Mouse (Mus musculus): ENCODE data around the gene Anln. TPM values are rescaled to one million over a fixed set of nuclear protein-coding genes. Genes with fewer than 3 reads are reported as not detected.
"Not testable (repeated sequence)": the region's sequence is repeated elsewhere in the genome, so short reads cannot be mapped to it uniquely, and the experiment has no call there.

The Anln gene
- polyA plus RNA-seq, 1 experiment = 26.1 TPM

GRCm38 (mm10) chr9:22327475-22328387 lies 61.3 kb downstream of the Anln start:
- TF ChIP-seq POLR2A (IDR thresholded peaks at IDR 0.05; ENCODE audit: borderline replicate concordance, control insufficient read depth, low read depth, low read length) (peak; percentile 68), CTCF (IDR thresholded peaks at IDR 0.05; ENCODE audit: control insufficient read depth, insufficient read depth, low read length) (peak; percentile 97)
- Histone ChIP-seq H3K4me3 (replicated peaks; ENCODE audit: control insufficient read depth, low read depth, low read length) (peak overlapping the region; percentile 74), H3K4me1 (ENCODE audit: control insufficient read depth, insufficient read depth, low read length) (peaks cover 2% of the 10 kb centered on the region; the same call in 1 of the 2 replicates), H3K27ac (ENCODE audit: control insufficient read depth, insufficient read depth, low read depth, low read length, poor library complexity) (peak overlapping the region; percentile 65)
- WGBS = 1% methylated on average over 32 of the region's 32 CpGs

GRCm38 (mm10) chr9:22327099-22327474 lies 61.9 kb downstream of the Anln start:
- TF ChIP-seq CTCF (IDR thresholded peaks at IDR 0.05; ENCODE audit: control insufficient read depth, insufficient read depth, low read length) = no peak
- no peak for TF ChIP-seq POLR2A (IDR thresholded peaks at IDR 0.05; ENCODE audit: borderline replicate concordance, control insufficient read depth, low read depth, low read length)
- WGBS = 19% methylated on average over 9 of the region's 9 CpGs
- no peak overlapping the region for H3K4me3 ChIP-seq (replicated peaks; ENCODE audit: control insufficient read depth, low read depth, low read length)
- H3K27ac ChIP-seq (ENCODE audit: control insufficient read depth, insufficient read depth, low read depth, low read length, poor library complexity) = peak overlapping the region; percentile 65; the same call in 1 of the 2 replicates
- H3K4me1 ChIP-seq (ENCODE audit: control insufficient read depth, insufficient read depth, low read length) = peaks cover 2% of the 10 kb centered on the region; the same call in 1 of the 2 replicates

DNA sequence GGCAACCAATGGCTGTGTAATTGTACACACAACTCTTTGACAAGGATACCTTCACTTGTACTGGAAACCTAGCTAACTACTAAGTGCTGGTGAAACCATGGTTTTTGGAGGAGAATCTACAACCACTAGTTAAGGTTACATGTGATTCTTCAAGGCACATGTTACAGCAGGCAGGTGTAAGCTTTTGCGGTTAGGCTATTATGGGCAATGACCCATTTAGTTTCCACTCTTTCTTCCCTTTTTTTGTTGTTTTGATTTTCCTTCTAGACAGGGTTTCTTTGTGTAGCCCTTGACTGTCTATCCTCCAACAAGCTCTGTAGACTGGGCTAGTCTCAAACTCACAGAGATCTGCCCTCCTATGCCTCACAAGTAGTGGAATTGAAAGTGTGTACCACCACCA lies 64.4 kb downstream of the Anln start:
- Histone ChIP-seq H3K4me1 (ENCODE audit: control insufficient read depth, insufficient read depth, low read length) (peaks cover 2% of the 10 kb centered on the region; the same call in 1 of the 2 replicates), H3K27ac (ENCODE audit: control insufficient read depth, insufficient read depth, low read depth, low read length, poor library complexity) (no peak overlapping the region), H3K4me3 (replicated peaks; ENCODE audit: control insufficient read depth, low read depth, low read length) (no peak overlapping the region)
- WGBS = 77% methylated on average over 1 of the region's 1 CpGs
- TF ChIP-seq POLR2A (IDR thresholded peaks at IDR 0.05; ENCODE audit: borderline replicate concordance, control insufficient read depth, low read depth, low read length) (no peak), CTCF (IDR thresholded peaks at IDR 0.05; ENCODE audit: control insufficient read depth, insufficient read depth, low read length) (no peak)

DNA sequence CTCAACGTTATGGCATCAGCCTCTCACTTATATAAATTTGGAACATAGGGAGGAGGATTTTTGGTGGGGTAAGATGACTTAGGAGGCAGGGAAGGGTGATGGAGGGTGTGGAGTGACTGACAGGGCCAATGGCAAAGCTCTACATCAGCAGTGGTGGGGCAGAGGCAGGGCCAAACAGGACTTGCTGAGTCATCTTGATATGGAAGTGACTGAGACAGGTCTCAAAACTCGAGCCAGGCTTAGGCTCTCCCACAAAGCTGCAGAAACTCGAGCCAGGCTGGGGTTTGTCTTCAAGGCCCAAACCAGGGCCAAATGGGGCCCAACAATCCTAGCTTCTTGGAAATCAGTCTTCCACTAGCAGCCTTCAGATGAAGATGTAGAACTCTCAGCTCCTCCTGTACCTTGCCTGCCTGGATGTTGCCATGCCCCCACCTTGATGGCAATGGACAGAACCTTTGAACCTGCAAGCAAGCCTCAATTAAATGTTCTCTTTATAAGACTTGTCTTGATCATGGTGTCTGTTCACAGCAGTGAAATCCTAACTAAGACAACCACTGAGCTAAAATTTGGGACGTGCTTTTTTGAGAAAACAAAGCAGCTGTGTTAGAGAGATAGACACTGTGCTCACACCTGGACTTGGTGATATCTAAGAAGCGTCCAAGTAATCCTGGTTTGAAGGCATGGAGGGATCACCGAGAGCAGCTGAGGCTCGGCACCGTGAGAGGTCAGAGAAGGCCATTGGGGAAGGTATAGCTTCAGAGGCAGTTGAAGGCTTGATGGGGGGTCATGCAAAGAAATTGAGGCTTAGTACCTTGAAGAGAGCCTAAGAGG lies 66.4 kb downstream of the Anln start:
- Histone ChIP-seq H3K4me1 (ENCODE audit: control insufficient read depth, insufficient read depth, low read length) (peaks cover 2% of the 10 kb centered on the region; the same call in 1 of the 2 replicates), H3K27ac (ENCODE audit: control insufficient read depth, insufficient read depth, low read depth, low read length, poor library complexity) (no peak overlapping the region), H3K4me3 (replicated peaks; ENCODE audit: control insufficient read depth, low read depth, low read length) (no peak overlapping the region)
- TF ChIP-seq CTCF (IDR thresholded peaks at IDR 0.05; ENCODE audit: control insufficient read depth, insufficient read depth, low read length) = no peak
- no peak for TF ChIP-seq POLR2A (IDR thresholded peaks at IDR 0.05; ENCODE audit: borderline replicate concordance, control insufficient read depth, low read depth, low read length)
- 52% methylated on average over 8 of the region's 8 CpGs for WGBS

DNA sequence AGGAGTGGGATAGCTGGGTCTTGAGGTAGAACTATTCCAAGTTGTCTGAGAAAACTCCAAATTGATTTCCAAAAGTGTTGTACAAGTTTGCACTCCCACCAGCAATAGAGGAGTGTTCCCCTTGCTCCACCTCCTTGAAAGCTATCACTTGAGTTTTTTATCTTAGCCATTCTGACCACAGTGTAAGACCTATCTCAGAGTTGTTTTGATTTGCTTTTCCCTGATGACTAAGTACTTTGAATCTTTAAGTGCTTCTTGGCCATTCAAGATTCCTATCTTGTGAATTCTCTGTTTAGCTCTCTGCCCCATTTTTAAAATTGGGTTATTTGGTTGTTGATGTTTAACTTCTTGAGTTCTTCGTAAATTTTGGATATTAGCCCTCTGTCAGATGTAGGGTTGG lies 69.9 kb downstream of the Anln start:
- no peak for TF ChIP-seq POLR2A (IDR thresholded peaks at IDR 0.05; ENCODE audit: borderline replicate concordance, control insufficient read depth, low read depth, low read length)
- TF ChIP-seq CTCF (IDR thresholded peaks at IDR 0.05; ENCODE audit: control insufficient read depth, insufficient read depth, low read length) = no peak
- Histone ChIP-seq H3K27ac (ENCODE audit: control insufficient read depth, insufficient read depth, low read depth, low read length, poor library complexity) (no peak overlapping the region), H3K4me1 (ENCODE audit: control insufficient read depth, insufficient read depth, low read length) (no peaks in the 10 kb centered on the region; the same call in 1 of the 2 replicates), H3K4me3 (replicated peaks; ENCODE audit: control insufficient read depth, low read depth, low read length) (no peak overlapping the region)
- 95% methylated on average over 1 of the region's 1 CpGs for WGBS

GRCm38 (mm10) chr9:22316047-22316446 lies 72.9 kb downstream of the Anln start:
- not testable (repeated sequence) for H3K4me1 ChIP-seq (ENCODE audit: control insufficient read depth, insufficient read depth, low read length); H3K4me3 ChIP-seq (replicated peaks; ENCODE audit: control insufficient read depth, low read depth, low read length); H3K27ac ChIP-seq (ENCODE audit: control insufficient read depth, insufficient read depth, low read depth, low read length, poor library complexity)
- 86% methylated on average over 5 of the region's 5 CpGs for WGBS

DNA sequence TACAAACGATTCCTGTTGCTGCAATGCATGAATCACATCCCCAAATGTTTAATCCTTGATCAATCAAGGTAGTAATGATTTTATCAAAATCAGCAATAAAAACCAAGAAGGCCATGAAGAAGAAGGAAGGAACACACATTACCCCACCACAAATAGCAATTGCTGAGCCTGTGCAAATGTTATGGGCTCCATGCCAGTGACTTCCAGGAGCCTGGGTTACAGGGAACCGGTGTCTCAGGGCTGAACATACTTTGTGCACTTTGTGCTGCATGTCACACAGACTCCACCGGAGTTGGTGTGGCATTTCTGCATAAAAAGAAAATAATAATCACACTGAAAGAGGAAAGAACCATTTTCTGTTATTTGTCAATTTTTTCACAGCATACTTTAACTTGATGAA lies 74.9 kb downstream of the Anln start:
- no peak for TF ChIP-seq CTCF (IDR thresholded peaks at IDR 0.05; ENCODE audit: control insufficient read depth, insufficient read depth, low read length)
- no peak for TF ChIP-seq POLR2A (IDR thresholded peaks at IDR 0.05; ENCODE audit: borderline replicate concordance, control insufficient read depth, low read depth, low read length)
- no peak overlapping the region for H3K27ac ChIP-seq (ENCODE audit: control insufficient read depth, insufficient read depth, low read depth, low read length, poor library complexity)
- no peaks in the 10 kb centered on the region for H3K4me1 ChIP-seq (ENCODE audit: control insufficient read depth, insufficient read depth, low read length)
- WGBS = 62% methylated on average over 3 of the region's 3 CpGs
- no peak overlapping the region for H3K4me3 ChIP-seq (replicated peaks; ENCODE audit: control insufficient read depth, low read depth, low read length)

GRCm38 (mm10) chr9:22313218-22313617 lies 75.8 kb downstream of the Anln start:
- 67% methylated on average over 5 of the region's 5 CpGs for WGBS
- Histone ChIP-seq H3K4me3 (replicated peaks; ENCODE audit: control insufficient read depth, low read depth, low read length) (no peak overlapping the region), H3K27ac (ENCODE audit: control insufficient read depth, insufficient read depth, low read depth, low read length, poor library complexity) (no peak overlapping the region), H3K4me1 (ENCODE audit: control insufficient read depth, insufficient read depth, low read length) (no peaks in the 10 kb centered on the region)
- no peak for TF ChIP-seq POLR2A (IDR thresholded peaks at IDR 0.05; ENCODE audit: borderline replicate concordance, control insufficient read depth, low read depth, low read length)
- no peak for TF ChIP-seq CTCF (IDR thresholded peaks at IDR 0.05; ENCODE audit: control insufficient read depth, insufficient read depth, low read length)

Measured in bone marrow, adult 2 months (tissue).